In genomic region chr19:3324271-3324811, GRCm38 (mm10) we compare ENCODE assay signal across 8 mouse cellular contexts. TPM values are rescaled to one million over a fixed set of nuclear protein-coding genes. Genes with fewer than 3 reads are reported as not detected.
A peak's percentile ranks its signal among the peaks of the same experiment; 100 is the strongest.
DNase-seq lines count a peak whose midpoint lies in the region; ATAC-seq lines count a peak whose summit lies in the region.

No protein-coding gene starts in this region.

- H3K36me3 ChIP-seq in embryonic facial prominence, embryonic 12.5 days = no peaks in the 10 kb centered on the region
- no peaks in the 10 kb centered on the region for H3K36me3 ChIP-seq in hindbrain, embryonic 12.5 days
- H3K36me3 ChIP-seq in liver, embryonic 13.5 days = no peaks in the 10 kb centered on the region
- no peaks in the 10 kb centered on the region for H3K36me3 ChIP-seq in neural tube, embryonic 12.5 days

- H3K9ac ChIP-seq in embryonic facial prominence, embryonic 12.5 days = no peak overlapping the region
- no peak overlapping the region for H3K9ac ChIP-seq in hindbrain, embryonic 12.5 days
- peak overlapping the region; percentile 78 for H3K9ac ChIP-seq in liver, embryonic 13.5 days
- no peak overlapping the region for H3K9ac ChIP-seq in neural tube, embryonic 12.5 days

- DNase-seq in layer of hippocampus, adult 11-12 months (ENCODE audit: low spot score) = peak; percentile 11
- no peak for DNase-seq in layer of hippocampus, adult 9-11 months
- DNase-seq in MEL-GATA-1-ER (ENCODE audit: extremely low read depth, low read depth) = peak; percentile 63
- peak; percentile 23 for DNase-seq in liver, embryonic 13.5 days
- DNase-seq in left cerebral cortex, postnatal 4 days = no peak

- no peaks in the 10 kb centered on the region for H3K9me3 ChIP-seq in embryonic facial prominence, embryonic 12.5 days
- no peaks in the 10 kb centered on the region for H3K9me3 ChIP-seq in hindbrain, embryonic 12.5 days (replicated peaks)
- no peaks in the 10 kb centered on the region for H3K9me3 ChIP-seq in liver, embryonic 13.5 days (replicated peaks)
- no peaks in the 10 kb centered on the region for H3K9me3 ChIP-seq in neural tube, embryonic 12.5 days

- intact Hi-C loops in left cerebral cortex, postnatal 4 days (cut with DNase I) = no loop called here

- H3K4me2 ChIP-seq in embryonic facial prominence, embryonic 12.5 days (replicated peaks) = peak overlapping the region; percentile 91
- peak overlapping the region; percentile 76 for H3K4me2 ChIP-seq in hindbrain, embryonic 12.5 days (replicated peaks)
- H3K4me2 ChIP-seq in liver, embryonic 13.5 days = peak overlapping the region; percentile 99
- peak overlapping the region; percentile 90 for H3K4me2 ChIP-seq in neural tube, embryonic 12.5 days (replicated peaks)

- no peak overlapping the region for H3K27ac ChIP-seq in embryonic facial prominence, embryonic 12.5 days
- H3K27ac ChIP-seq in hindbrain, embryonic 12.5 days = no peak overlapping the region
- H3K27ac ChIP-seq in liver, embryonic 13.5 days = peak overlapping the region; percentile 90
- H3K27ac ChIP-seq in neural tube, embryonic 12.5 days = no peak overlapping the region

- WGBS in embryonic facial prominence, embryonic 12.5 days = 4% methylated on average over 17 of the region's 17 CpGs
- 2% methylated on average over 17 of the region's 17 CpGs for WGBS in hindbrain, embryonic 12.5 days
- WGBS in liver, embryonic 13.5 days (ENCODE audit: insufficient replicate concordance) = 2% methylated on average over 17 of the region's 17 CpGs
- WGBS in neural tube, embryonic 12.5 days = 2% methylated on average over 17 of the region's 17 CpGs

- peaks cover 25% of the 10 kb centered on the region for H3K27me3 ChIP-seq in embryonic facial prominence, embryonic 12.5 days
- H3K27me3 ChIP-seq in hindbrain, embryonic 12.5 days = peaks cover 53% of the 10 kb centered on the region
- no peaks in the 10 kb centered on the region for H3K27me3 ChIP-seq in liver, embryonic 13.5 days
- H3K27me3 ChIP-seq in neural tube, embryonic 12.5 days (replicated peaks) = peaks cover 38% of the 10 kb centered on the region

- H3K4me3 ChIP-seq in embryonic facial prominence, embryonic 12.5 days = peak overlapping the region; percentile 59
- peak overlapping the region; percentile 56 for H3K4me3 ChIP-seq in hindbrain, embryonic 12.5 days
- peak overlapping the region; percentile 70 for H3K4me3 ChIP-seq in liver, embryonic 13.5 days (replicated peaks)
- peak overlapping the region; percentile 55 for H3K4me3 ChIP-seq in neural tube, embryonic 12.5 days

- peaks cover 25% of the 10 kb centered on the region for H3K4me1 ChIP-seq in embryonic facial prominence, embryonic 12.5 days
- H3K4me1 ChIP-seq in hindbrain, embryonic 12.5 days = peaks cover 29% of the 10 kb centered on the region
- H3K4me1 ChIP-seq in liver, embryonic 13.5 days (replicated peaks) = peaks cover 82% of the 10 kb centered on the region
- H3K4me1 ChIP-seq in neural tube, embryonic 12.5 days = peaks cover 27% of the 10 kb centered on the region; the same call in 1 of the 2 replicates

- no peak for ATAC-seq in embryonic facial prominence, embryonic 12.5 days (ENCODE audit: insufficient number of reproducible peaks, insufficient read depth, low FRiP score, low TSS enrichment)
- no peak for ATAC-seq in hindbrain, embryonic 12.5 days (ENCODE audit: low FRiP score)
- ATAC-seq in liver, embryonic 13.5 days (ENCODE audit: low read depth) = no peak
- ATAC-seq in neural tube, embryonic 12.5 days (ENCODE audit: low FRiP score, low read depth) = peak; percentile 43; the same call in 1 of the 2 replicates

RNA-seq across cellular contexts. Expression of gene Cpt1a, which starts 2.2 kb away (rescaled TPM):
- 12.3 and 13.0 TPM in 2 replicates for polyA plus RNA-seq in embryonic facial prominence, embryonic 12.5 days (2016; fragmentation: Nextera tagmentation; extraction: Ambion mirVana)
- 13.2 and 14.0 TPM in 2 replicates for polyA plus RNA-seq in hindbrain, embryonic 12.5 days (2016; fragmentation: Nextera tagmentation; extraction: Ambion mirVana)
- 6.6 and 7.2 TPM in 2 replicates for polyA plus RNA-seq in liver, embryonic 13.5 days (2015; fragmentation: Nextera tagmentation; extraction: Ambion mirVana)
- polyA plus RNA-seq in neural tube, embryonic 12.5 days (2016; fragmentation: Nextera tagmentation; extraction: Ambion mirVana) = 10.0 and 10.6 TPM in 2 replicates
- 10 to 100 TPM; 24.1 to 28.5 TPM for total RNA-seq in left cerebral cortex, postnatal 4 days (2021)

RNA-seq across cellular contexts. Expression of gene Ighmbp2, which starts 41.5 kb away (rescaled TPM):
- 12.7 and 13.8 TPM in 2 replicates for polyA plus RNA-seq in embryonic facial prominence, embryonic 12.5 days (2016; fragmentation: Nextera tagmentation; extraction: Ambion mirVana)
- polyA plus RNA-seq in hindbrain, embryonic 12.5 days (2016; fragmentation: Nextera tagmentation; extraction: Ambion mirVana) = 11.8 and 12.7 TPM in 2 replicates
- 3.8 TPM in 2 replicates for polyA plus RNA-seq in liver, embryonic 13.5 days (2015; fragmentation: Nextera tagmentation; extraction: Ambion mirVana)
- 11.5 and 11.8 TPM in 2 replicates for polyA plus RNA-seq in neural tube, embryonic 12.5 days (2016; fragmentation: Nextera tagmentation; extraction: Ambion mirVana)
- 10 to 100 TPM; 13.5 TPM for total RNA-seq in left cerebral cortex, postnatal 4 days (2021)

RNA-seq across cellular contexts. Expression of gene Mrpl21, which starts 41.6 kb away (rescaled TPM):
- 133 and 135 TPM in 2 replicates for polyA plus RNA-seq in embryonic facial prominence, embryonic 12.5 days (2016; fragmentation: Nextera tagmentation; extraction: Ambion mirVana)
- polyA plus RNA-seq in hindbrain, embryonic 12.5 days (2016; fragmentation: Nextera tagmentation; extraction: Ambion mirVana) = 110 and 114 TPM in 2 replicates
- 85.4 and 94.4 TPM in 2 replicates for polyA plus RNA-seq in liver, embryonic 13.5 days (2015; fragmentation: Nextera tagmentation; extraction: Ambion mirVana)
- polyA plus RNA-seq in neural tube, embryonic 12.5 days (2016; fragmentation: Nextera tagmentation; extraction: Ambion mirVana) = 104 and 113 TPM in 2 replicates
- 10 to 100 TPM; 51.5 to 52.5 TPM for total RNA-seq in left cerebral cortex, postnatal 4 days (2021)

Comparison
In these comparisons a context has a peak if more than half of its experiments do, and no peak if none do; other contexts are left out.
1. DNase-seq: peak in layer of hippocampus, adult 11-12 months (single experiment), MEL-GATA-1-ER (single experiment) and liver, embryonic 13.5 days (single experiment); none in layer of hippocampus, adult 9-11 months (single experiment) and left cerebral cortex, postnatal 4 days (single experiment).
2. Peak in every context shown above with its lines, with median percentiles within 50 percentile points of each other: H3K4me2 ChIP-seq and H3K4me3 ChIP-seq.